Mouse (Mus musculus) c-Kit-positive CD71-positive TER-119-positive erythroid progenitor cells, embryonic 14.5 days (primary cell): ENCODE results near the gene Itm2a.

Experiments used
- DNase-seq: peaks from one replicate; pipeline ENCODE4 v3.0.0-alpha.2; 2013; ENCODE audit warnings: low spot score

The Itm2a gene

GRCm38 (mm10) chrX:107402915-107403912 is at the start of gene Itm2a:
TSS of gene Itm2a (minus strand) at chrX:107403376.
- peak; percentile 1 for DNase-seq

- DNase-seq, result no peak
Measured at GRCm38 (mm10) chrX:107435887-107436286, 32.7 kb upstream of the Itm2a start.

GRCm38 (mm10) chrX:107421304-107421703 is 18.1 kb upstream of the Itm2a start:
- no peak for DNase-seq

GRCm38 (mm10) chrX:107417345-107417744 is 14.2 kb upstream of the Itm2a start:
- DNase-seq, result no peak

GRCm38 (mm10) chrX:107415999-107416398 is 12.8 kb upstream of the Itm2a start:
- no peak for DNase-seq

GRCm38 (mm10) chrX:107402481-107402880 is 695 bp downstream of the Itm2a start:
- DNase-seq, result peak; percentile 11

- DNase-seq, result no peak
Measured at GRCm38 (mm10) chrX:107399087-107399486, 4.1 kb downstream of the Itm2a start.

GRCm38 (mm10) chrX:107393256-107393655 is 9.9 kb downstream of the Itm2a start:
- no peak for DNase-seq

GRCm38 (mm10) chrX:107375329-107375728 is 27.8 kb downstream of the Itm2a start:
- no peak for DNase-seq
